Mouse (Mus musculus) megakaryocyte-erythroid progenitor cell, adult 5-6 weeks (primary cell): ENCODE data around the gene Gm6217. TPM values are rescaled to one million over a fixed set of nuclear protein-coding genes. Genes with fewer than 3 reads are reported as not detected.

Source experiments
- ATAC-seq: replicated peaks from 2 replicates; pipeline ENCODE4 v1.8.0; 2016; ENCODE audit warnings: mild to moderate bottlenecking, inconsistent platforms; ENCODE audit not compliant: severe bottlenecking, poor library complexity, low FRiP score, low TSS enrichment
- total RNA-seq, 2 experiments: library from RNA; stranded (forward) in 1 of 2; stranded (reverse) in 1 of 2; fragments of 200-1000, 215-1000 nt in 1 of 2; fragments of >200 nt in 1 of 2; fragmentation: Nextera tagmentation in 1 of 2; gene quantifications; 2 replicates each; pipeline ENCODE4 v1.2.3; 2014 to 2017

Gene Gm6217
- total RNA-seq, 2 experiments from 2014 or later, result not detected

- no peak for ATAC-seq
Observed at GRCm38 (mm10) chr1:82900567-82900966, 30.6 kb downstream of the Gm6217 start.

GRCm38 (mm10) chr1:82893269-82893668, 37.9 kb downstream of the Gm6217 start:
- no peak for ATAC-seq

Other genes starting within 250 kb of the Gm6217 start
- gene Mff, start 206.5 kb downstream of the Gm6217 start, total RNA-seq (2014; fragmentation: Nextera tagmentation), result 106 and 145 TPM in 2 replicates
- gene Mff, start 206.5 kb downstream of the Gm6217 start, total RNA-seq (2017), result 77.1 and 95.3 TPM in 2 replicates
- gene Tm4sf20, start 162.9 kb downstream of the Gm6217 start, total RNA-seq (2014; fragmentation: Nextera tagmentation), result not detected in 2 replicates
- gene Tm4sf20, start 162.9 kb downstream of the Gm6217 start, total RNA-seq (2017), result not detected in 2 replicates
- not detected in 2 replicates for gene Gm47791, start 160.2 kb downstream of the Gm6217 start, total RNA-seq (2014; fragmentation: Nextera tagmentation)
- gene Gm47791, start 160.2 kb downstream of the Gm6217 start, total RNA-seq (2017), result not detected in 2 replicates
- 30.1 and 39.6 TPM in 2 replicates for gene Agfg1, start 91.9 kb downstream of the Gm6217 start, total RNA-seq (2014; fragmentation: Nextera tagmentation)
- gene Agfg1, start 91.9 kb downstream of the Gm6217 start, total RNA-seq (2017), result 32.5 and 42.1 TPM in 2 replicates
- gene A030005L19Rik, start 18.1 kb downstream of the Gm6217 start, total RNA-seq (2014; fragmentation: Nextera tagmentation), result not detected in 2 replicates
- not detected in 2 replicates for gene A030005L19Rik, start 18.1 kb downstream of the Gm6217 start, total RNA-seq (2017)
- gene A030014E15Rik, start 6.5 kb downstream of the Gm6217 start, total RNA-seq (2014; fragmentation: Nextera tagmentation), result not detected in 2 replicates
- gene A030014E15Rik, start 6.5 kb downstream of the Gm6217 start, total RNA-seq (2017), result not detected in 2 replicates
- not detected in 2 replicates for gene A030003K21Rik, start 12.0 kb upstream of the Gm6217 start, total RNA-seq (2014; fragmentation: Nextera tagmentation)
- gene A030003K21Rik, start 12.0 kb upstream of the Gm6217 start, total RNA-seq (2017), result not detected in 2 replicates
- not detected in 2 replicates for gene Gm7544, start 24.6 kb upstream of the Gm6217 start, total RNA-seq (2014; fragmentation: Nextera tagmentation)
- gene Gm7544, start 24.6 kb upstream of the Gm6217 start, total RNA-seq (2017), result not detected in 2 replicates
- gene Gm47955, start 28.9 kb upstream of the Gm6217 start, total RNA-seq (2014; fragmentation: Nextera tagmentation), result not detected in 2 replicates
- not detected in 2 replicates for gene Gm47955, start 28.9 kb upstream of the Gm6217 start, total RNA-seq (2017)
- gene Gm47959, start 69.1 kb upstream of the Gm6217 start, total RNA-seq (2014; fragmentation: Nextera tagmentation), result not detected in 2 replicates
- not detected in 2 replicates for gene Gm47959, start 69.1 kb upstream of the Gm6217 start, total RNA-seq (2017)
- gene Slc19a3, start 107.0 kb upstream of the Gm6217 start, total RNA-seq (2014; fragmentation: Nextera tagmentation), result not detected in 2 replicates
- gene Slc19a3, start 107.0 kb upstream of the Gm6217 start, total RNA-seq (2017), result not detected in 2 replicates
- gene Krtap28-10, start 111.1 kb upstream of the Gm6217 start, total RNA-seq (2014; fragmentation: Nextera tagmentation), result not detected in 2 replicates
- gene Krtap28-10, start 111.1 kb upstream of the Gm6217 start, total RNA-seq (2017), result not detected in 2 replicates
- gene Gm47969, start 113.5 kb upstream of the Gm6217 start, total RNA-seq (2014; fragmentation: Nextera tagmentation), result not detected in 2 replicates
- not detected in 2 replicates for gene Gm47969, start 113.5 kb upstream of the Gm6217 start, total RNA-seq (2017)
- not detected in 2 replicates for gene A030005K14Rik, start 128.0 kb upstream of the Gm6217 start, total RNA-seq (2014; fragmentation: Nextera tagmentation)
- gene A030005K14Rik, start 128.0 kb upstream of the Gm6217 start, total RNA-seq (2017), result not detected in 2 replicates
- not detected in 2 replicates for gene Krtap28-13, start 129.5 kb upstream of the Gm6217 start, total RNA-seq (2014; fragmentation: Nextera tagmentation)
- not detected in 2 replicates for gene Krtap28-13, start 129.5 kb upstream of the Gm6217 start, total RNA-seq (2017)
- not detected in 2 replicates for gene Ccl20, start 185.4 kb upstream of the Gm6217 start, total RNA-seq (2014; fragmentation: Nextera tagmentation)
- gene Ccl20, start 185.4 kb upstream of the Gm6217 start, total RNA-seq (2017), result not detected in 2 replicates
- not detected in 2 replicates for gene Daw1, start 228.4 kb upstream of the Gm6217 start, total RNA-seq (2014; fragmentation: Nextera tagmentation)
- not detected in 2 replicates for gene Daw1, start 228.4 kb upstream of the Gm6217 start, total RNA-seq (2017)